Mouse (Mus musculus) leukemia stem cell, adult 10-12 weeks (primary cell): Measurements from ENCODE around the gene 1110032A03Rik. TPM values are rescaled to one million over a fixed set of nuclear protein-coding genes. Genes with fewer than 3 reads are reported as not detected.

Experiments used
- polyA plus RNA-seq: library from polyadenylated mRNA; stranded (reverse); fragments of >175 nt; gene quantifications from 2 replicates; pipeline ENCODE4 v1.2.3, GENCODE M21; 2012; ENCODE audit warnings: low replicate concordance

Gene 1110032A03Rik
- polyA plus RNA-seq = 1.2 and 1.5 TPM in 2 replicates

DNA sequence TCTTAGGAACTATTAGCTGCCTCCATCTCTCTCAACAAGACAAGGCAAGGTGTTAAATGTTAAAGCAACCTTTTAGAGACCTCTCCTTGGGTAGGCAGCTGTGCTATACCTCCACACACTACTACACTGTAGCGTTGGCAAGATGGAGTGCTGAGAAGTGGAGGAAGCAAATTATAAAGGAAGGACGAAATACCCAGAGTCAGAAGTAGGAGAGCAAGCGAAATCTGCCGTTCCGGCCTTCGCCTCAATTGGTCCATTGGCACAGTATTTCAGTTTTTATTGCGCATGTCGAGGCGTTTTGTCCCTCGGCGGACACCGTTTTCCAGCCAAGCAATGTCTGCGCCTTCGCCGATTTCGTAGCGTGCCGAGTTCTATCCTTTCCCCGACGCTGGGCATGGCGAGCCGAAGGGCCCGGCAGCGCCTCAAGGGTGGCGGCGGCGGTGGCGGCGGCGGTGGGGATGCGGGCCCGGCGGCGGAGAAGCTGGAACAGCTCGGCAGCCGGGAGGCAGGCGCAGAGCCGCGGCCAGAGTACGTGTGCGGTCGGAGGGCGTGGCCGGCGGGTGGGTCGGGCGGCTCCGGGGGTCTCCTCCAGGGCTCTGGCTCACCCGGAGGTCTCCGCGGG lies at the start of gene 1110032A03Rik, which contains the start of gene Alg9:
TSS of gene 1110032A03Rik (minus strand) at position 530 of the 622 bp plus-strand sequence.
TSS of gene Alg9 (plus strand) at position 29 of the 622 bp plus-strand sequence.

DNA sequence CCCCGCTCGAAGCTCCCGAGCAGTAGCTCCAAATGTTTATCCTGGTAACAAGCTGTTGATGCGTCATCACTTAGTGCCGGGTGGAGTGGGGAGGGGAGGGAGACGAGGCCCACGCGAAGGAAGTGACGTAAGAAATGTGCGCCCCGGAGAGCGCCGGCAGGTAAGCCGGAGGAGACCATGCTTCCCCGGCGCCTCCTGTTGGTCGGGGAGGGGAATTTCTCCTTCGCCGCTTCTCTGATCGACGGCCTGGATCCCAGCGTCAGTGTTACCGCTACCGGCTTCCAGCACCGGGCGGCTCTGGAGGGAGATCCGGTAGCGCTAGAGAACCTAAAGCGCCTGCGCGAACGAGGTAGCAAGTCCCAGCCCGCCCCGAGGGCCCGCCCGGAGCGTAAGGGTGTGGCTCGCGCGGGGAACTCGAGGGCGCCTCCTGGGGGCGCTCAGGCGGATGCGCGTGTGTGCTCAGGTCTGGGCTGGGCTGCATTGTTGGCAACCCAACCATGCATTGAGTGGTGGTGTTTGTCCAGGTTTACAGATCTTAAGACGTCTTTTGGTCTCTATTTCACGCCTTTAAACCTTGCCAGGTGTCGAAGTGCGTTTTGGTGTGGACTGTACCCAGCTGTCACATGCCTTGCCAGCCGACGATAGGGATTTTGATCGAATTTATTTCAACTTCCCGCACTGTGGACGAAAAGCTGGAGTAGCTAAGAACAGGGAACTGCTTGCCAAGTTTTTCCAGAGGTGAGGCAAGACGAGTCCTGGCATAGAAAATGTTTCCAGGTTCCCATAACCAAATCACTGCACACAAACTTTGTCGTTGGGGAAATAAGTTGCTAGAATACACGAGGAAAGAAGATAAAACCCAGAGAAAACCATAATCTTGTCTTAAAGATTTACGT lies 7.0 kb downstream of the 1110032A03Rik start, which contains the start of gene Fdxacb1:
TSS of gene Fdxacb1 (plus strand) at position 130 of the 896 bp plus-strand sequence.

DNA sequence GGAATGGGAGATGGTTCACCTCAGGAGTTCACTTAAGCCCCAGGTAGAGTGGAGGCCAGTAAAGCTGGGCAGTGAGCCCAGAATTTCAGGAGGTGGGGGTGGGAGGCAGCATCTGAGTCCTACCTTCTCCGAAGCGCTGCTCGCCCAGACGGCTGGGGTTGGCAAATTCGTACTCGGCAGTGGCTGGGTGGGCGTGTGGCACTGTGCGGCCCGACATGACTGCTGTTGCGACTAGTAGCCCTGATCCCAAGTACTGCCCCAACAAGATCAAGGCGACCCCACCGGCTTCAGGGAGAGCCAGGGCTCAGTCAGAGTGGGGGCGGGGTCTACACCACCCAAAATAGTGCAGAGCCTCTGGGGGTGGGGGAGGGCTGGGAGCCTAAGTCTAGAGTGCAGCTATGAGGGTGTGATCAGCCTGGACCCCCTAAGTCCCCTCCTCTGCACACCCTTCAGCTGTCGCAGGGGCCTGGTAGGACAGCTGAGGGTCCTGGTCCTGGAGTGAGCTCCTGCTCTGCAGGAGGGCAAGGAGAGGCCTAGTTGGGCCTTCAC lies 23.2 kb downstream of the 1110032A03Rik start, which contains the start of gene Hspb2:
TSS of gene Hspb2 (minus strand) at position 301 of the 549 bp plus-strand sequence.

DNA sequence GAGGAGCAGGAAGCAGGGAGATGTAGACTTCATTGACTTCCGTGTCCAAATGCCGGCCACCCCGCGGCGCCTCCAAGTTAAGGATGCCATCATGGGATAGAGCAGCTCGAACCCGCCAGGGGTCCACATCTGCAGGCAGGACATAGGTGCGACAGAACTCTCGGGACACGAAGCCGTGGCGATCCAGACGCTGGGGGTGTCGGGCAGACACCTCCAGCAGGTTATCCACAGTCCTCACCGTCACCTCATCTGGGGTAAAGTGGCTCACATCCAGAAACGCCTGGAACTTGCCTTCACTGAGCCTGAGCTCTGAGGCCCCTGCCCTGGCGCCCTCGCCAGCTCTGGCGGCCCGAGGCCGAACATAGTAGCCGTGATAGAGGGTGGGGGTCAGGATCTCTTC lies 24.0 kb downstream of the 1110032A03Rik start, which contains the start of gene Cryab:
TSS of gene Cryab (plus strand) at position 3 of the 400 bp plus-strand sequence.

DNA sequence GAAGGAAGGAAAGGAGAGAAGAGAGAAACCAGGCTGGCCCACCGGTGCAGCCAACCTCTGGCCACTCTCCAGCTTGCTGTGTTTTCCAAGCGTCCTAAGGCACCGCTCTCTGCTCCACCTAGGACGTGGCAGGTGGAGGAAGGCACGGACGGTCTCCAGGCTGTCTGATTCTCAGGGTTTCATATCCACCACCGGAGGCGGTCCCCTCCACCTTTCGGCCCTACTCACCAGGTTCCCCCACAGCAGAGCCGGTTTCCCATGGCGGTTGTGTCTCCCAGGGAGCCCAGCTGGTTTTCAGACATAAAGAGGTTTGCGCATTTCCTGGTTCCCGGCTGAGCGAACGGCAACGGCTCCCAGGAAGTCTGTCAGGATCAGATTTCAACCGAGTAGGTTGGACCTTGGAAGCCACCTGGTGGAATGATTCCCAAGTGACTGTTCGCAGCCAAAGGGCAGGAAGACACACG lies 29.1 kb downstream of the 1110032A03Rik start, which contains the start of gene 2310030G06Rik:
TSS of gene 2310030G06Rik (minus strand) at position 323 of the 464 bp plus-strand sequence.

GRCm38 (mm10) chr9:50738914-50739870 lies 36.1 kb downstream of the 1110032A03Rik start, which contains the start of gene Dixdc1:
Dixdc1 (minus strand) TSS chr9:50739517.

Other genes starting within 250 kb of the 1110032A03Rik start
- 3.7 and 9.6 TPM in 2 replicates for gene Pts, start 246.8 kb downstream of the 1110032A03Rik start, polyA plus RNA-seq
- gene Il18, start 220.7 kb downstream of the 1110032A03Rik start, polyA plus RNA-seq = 2.0 TPM in 1 of 2 replicates, not detected in the other
- not detected in 2 replicates for gene Bco2, start 220.3 kb downstream of the 1110032A03Rik start, polyA plus RNA-seq
- not detected in 2 replicates for gene Tex12, start 214.2 kb downstream of the 1110032A03Rik start, polyA plus RNA-seq
- gene Sdhd, start 171.7 kb downstream of the 1110032A03Rik start, polyA plus RNA-seq = 4.9 and 64.9 TPM in 2 replicates
- 3.2 and 17.7 TPM in 2 replicates for gene Timm8b, start 171.6 kb downstream of the 1110032A03Rik start, polyA plus RNA-seq
- gene Pih1d2, start 158.2 kb downstream of the 1110032A03Rik start, polyA plus RNA-seq = 0.17 TPM in 1 of 2 replicates, not detected in the other
- gene Nkapd1, start 158.1 kb downstream of the 1110032A03Rik start, polyA plus RNA-seq = 5.4 and 6.9 TPM in 2 replicates
- 59.9 and 70.1 TPM in 2 replicates for gene Dlat, start 115.7 kb downstream of the 1110032A03Rik start, polyA plus RNA-seq
- gene Dixdc1, start 36.0 kb downstream of the 1110032A03Rik start, polyA plus RNA-seq = not detected in 2 replicates
- gene 2310030G06Rik, start 29.0 kb downstream of the 1110032A03Rik start, polyA plus RNA-seq = not detected in 2 replicates
- gene Cryab, start 24.2 kb downstream of the 1110032A03Rik start, polyA plus RNA-seq = 1.1 TPM in 1 of 2 replicates, not detected in the other
- gene Hspb2, start 23.2 kb downstream of the 1110032A03Rik start, polyA plus RNA-seq = not detected in 2 replicates
- gene Fdxacb1, start 7.3 kb downstream of the 1110032A03Rik start, polyA plus RNA-seq = 0.81 and 2.6 TPM in 2 replicates
- gene Alg9, start 501 bp downstream of the 1110032A03Rik start, polyA plus RNA-seq = 4.8 and 6.6 TPM in 2 replicates
- 10.1 and 14.5 TPM in 2 replicates for gene Ppp2r1b, start 69.8 kb upstream of the 1110032A03Rik start, polyA plus RNA-seq
- gene Sik2, start 233.6 kb upstream of the 1110032A03Rik start, polyA plus RNA-seq = 7.7 and 12.4 TPM in 2 replicates